8 mouse cellular contexts compared by ENCODE assay signal in genomic region chr11:4118081-4118921, GRCm38 (mm10). TPM values are rescaled to one million over a fixed set of nuclear protein-coding genes. Genes with fewer than 3 reads are reported as not detected.
DNase-seq lines count a peak whose midpoint lies in the region; ATAC-seq and TF ChIP-seq lines count a peak whose summit lies in the region.

No protein-coding gene starts in this region.

- H3K27ac ChIP-seq in gastrocnemius, adult 2 months: peak overlapping the region; percentile 68
- H3K27ac ChIP-seq in hindbrain, embryonic 15.5 days (replicated peaks): peak overlapping the region; percentile 83
- H3K27ac ChIP-seq in left cerebral cortex, adult 2 months: peak overlapping the region; percentile 91

- peaks cover 22% of the 10 kb centered on the region for H3K36me3 ChIP-seq in megakaryocyte, embryonic 14.5 days (replicated peaks; ENCODE audit: low read length)
- H3K36me3 ChIP-seq in hindbrain, embryonic 15.5 days: no peaks in the 10 kb centered on the region

- H3K27me3 ChIP-seq in megakaryocyte, embryonic 14.5 days (replicated peaks): no peaks in the 10 kb centered on the region
- H3K27me3 ChIP-seq in hindbrain, embryonic 15.5 days: no peaks in the 10 kb centered on the region

- no peak for TF ChIP-seq CTCF in gastrocnemius, adult 2 months (IDR thresholded peaks at IDR 0.05)
- TF ChIP-seq CTCF in left cerebral cortex, adult 2 months (IDR thresholded peaks at IDR 0.05): no peak

- peaks cover 86% of the 10 kb centered on the region for H3K4me1 ChIP-seq in megakaryocyte, embryonic 14.5 days
- H3K4me1 ChIP-seq in hindbrain, embryonic 15.5 days (replicated peaks): peaks cover 33% of the 10 kb centered on the region

- peak overlapping the region; percentile 98 for H3K4me2 ChIP-seq in hindbrain, embryonic 15.5 days

- intact Hi-C loops in gastrocnemius, adult 2 months (cut with DNase I): no loop called here
- intact Hi-C loops in left cerebral cortex, adult 2 months (cut with DNase I): loop anchor here (1.0 kb wide), 1 partner anchor 22 kb away; no protein-coding TSS in a partner anchor

- no peak for ATAC-seq in megakaryocyte, adult 5-6 weeks (ENCODE audit: poor library complexity, severe bottlenecking)
- ATAC-seq in hindbrain, embryonic 15.5 days (ENCODE audit: low FRiP score, low read depth): peak; percentile 67

- H3K4me3 ChIP-seq in megakaryocyte, embryonic 14.5 days (replicated peaks): peak overlapping the region; percentile 96
- peak overlapping the region; percentile 78 for H3K4me3 ChIP-seq in gastrocnemius, adult 2 months
- peak overlapping the region; percentile 74 for H3K4me3 ChIP-seq in hindbrain, embryonic 15.5 days
- peak overlapping the region; percentile 71 for H3K4me3 ChIP-seq in left cerebral cortex, adult 2 months

- peak overlapping the region; percentile 81 for H3K9ac ChIP-seq in hindbrain, embryonic 15.5 days

- H3K9me3 ChIP-seq in megakaryocyte, embryonic 14.5 days: no peaks in the 10 kb centered on the region
- H3K9me3 ChIP-seq in hindbrain, embryonic 15.5 days: no peaks in the 10 kb centered on the region

- WGBS in hindbrain, embryonic 15.5 days: 2% methylated on average over 40 of the region's 41 CpGs

- DNase-seq in cerebellum, postnatal 4 days (ENCODE audit: low spot score in 2 of 2): peak; percentile 38 to 68
- DNase-seq in gastrocnemius, adult 2 months: peak; percentile 73
- DNase-seq in left cerebral cortex, adult 2 months (ENCODE audit: extremely low spot score in 1 of 2, low spot score in 2 of 2): peak; percentile 81 to 84
- peak; percentile 87 for DNase-seq in lung, postnatal 4 days
- DNase-seq in right cerebral cortex, postnatal 25 days: peak; percentile 81

RNA-seq across cellular contexts. Expression of gene Sec14l2, which starts 4.9 kb away (rescaled TPM):
- polyA plus RNA-seq in megakaryocyte, embryonic 14.5 days (2012; ENCODE audit: insufficient read depth, low replicate concordance): 12.4 and 22.6 TPM in 2 replicates
- total RNA-seq in megakaryocyte, adult 5-6 weeks (2015): 0.27 and 0.82 TPM in 2 replicates
- total RNA-seq in megakaryocyte, adult 5-6 weeks (2017): 0.81 and 3.9 TPM in 2 replicates
- under 1 TPM; 0.22 to 0.36 TPM for total RNA-seq in gastrocnemius, adult 2 months (2021)
- 6.1 and 6.4 TPM in 2 replicates for polyA plus RNA-seq in hindbrain, embryonic 15.5 days (2015; fragmentation: Nextera tagmentation; extraction: Ambion mirVana)
- 10 to 100 TPM; 37.7 to 45.2 TPM for total RNA-seq in left cerebral cortex, adult 2 months (2021)

RNA-seq across cellular contexts. Expression of gene Rnf215, which starts 16.7 kb away (rescaled TPM):
- 9.1 and 9.7 TPM in 2 replicates for polyA plus RNA-seq in megakaryocyte, embryonic 14.5 days (2012; ENCODE audit: insufficient read depth, low replicate concordance)
- 6.3 and 7.7 TPM in 2 replicates for total RNA-seq in megakaryocyte, adult 5-6 weeks (2015)
- 12.8 and 14.8 TPM in 2 replicates for total RNA-seq in megakaryocyte, adult 5-6 weeks (2017)
- 1 to 10 TPM; 4.6 to 6.3 TPM for total RNA-seq in gastrocnemius, adult 2 months (2021)
- 46.4 and 48.7 TPM in 2 replicates for polyA plus RNA-seq in hindbrain, embryonic 15.5 days (2015; fragmentation: Nextera tagmentation; extraction: Ambion mirVana)
- 10 to 100 TPM; 32.1 to 32.6 TPM for total RNA-seq in left cerebral cortex, adult 2 months (2021)

RNA-seq across cellular contexts. Expression of gene Mtfp1, which starts 23.1 kb away (rescaled TPM):
- polyA plus RNA-seq in megakaryocyte, embryonic 14.5 days (2012; ENCODE audit: insufficient read depth, low replicate concordance): 5.1 and 10.8 TPM in 2 replicates
- total RNA-seq in megakaryocyte, adult 5-6 weeks (2015): 1.1 and 2.6 TPM in 2 replicates
- 1.3 and 1.8 TPM in 2 replicates for total RNA-seq in megakaryocyte, adult 5-6 weeks (2017)
- 10 to 100 TPM; 38.9 to 72.9 TPM for total RNA-seq in gastrocnemius, adult 2 months (2021)
- 10.7 and 12.3 TPM in 2 replicates for polyA plus RNA-seq in hindbrain, embryonic 15.5 days (2015; fragmentation: Nextera tagmentation; extraction: Ambion mirVana)
- total RNA-seq in left cerebral cortex, adult 2 months (2021): 100 to 1,000 TPM in 1 of 2 experiments, 10 to 100 TPM in 1; 91.0 to 101 TPM

RNA-seq across cellular contexts. Expression of gene Ccdc157, which starts 41.8 kb away (rescaled TPM):
- polyA plus RNA-seq in megakaryocyte, embryonic 14.5 days (2012; ENCODE audit: insufficient read depth, low replicate concordance): 0.56 and 2.1 TPM in 2 replicates
- total RNA-seq in megakaryocyte, adult 5-6 weeks (2015): 1.1 TPM in 1 of 2 replicates, not detected in the other
- 0.44 and 1.3 TPM in 2 replicates for total RNA-seq in megakaryocyte, adult 5-6 weeks (2017)
- 1 to 10 TPM; 3.2 to 3.4 TPM for total RNA-seq in gastrocnemius, adult 2 months (2021)
- polyA plus RNA-seq in hindbrain, embryonic 15.5 days (2015; fragmentation: Nextera tagmentation; extraction: Ambion mirVana): 8.3 and 10.0 TPM in 2 replicates
- total RNA-seq in left cerebral cortex, adult 2 months (2021): 10 to 100 TPM; 16.4 to 17.9 TPM

RNA-seq across cellular contexts. Expression of gene Sf3a1, which starts 41.8 kb away (rescaled TPM):
- polyA plus RNA-seq in megakaryocyte, embryonic 14.5 days (2012; ENCODE audit: insufficient read depth, low replicate concordance): 43.3 and 56.7 TPM in 2 replicates
- 42.2 and 42.4 TPM in 2 replicates for total RNA-seq in megakaryocyte, adult 5-6 weeks (2015)
- 24.8 and 28.9 TPM in 2 replicates for total RNA-seq in megakaryocyte, adult 5-6 weeks (2017)
- 10 to 100 TPM; 13.9 to 19.6 TPM for total RNA-seq in gastrocnemius, adult 2 months (2021)
- 46.5 and 52.9 TPM in 2 replicates for polyA plus RNA-seq in hindbrain, embryonic 15.5 days (2015; fragmentation: Nextera tagmentation; extraction: Ambion mirVana)
- total RNA-seq in left cerebral cortex, adult 2 months (2021): 10 to 100 TPM; 63.8 to 67.4 TPM

Comparison
In these comparisons a context has a peak if more than half of its experiments do, and no peak if none do; other contexts are left out.
1. RNA of gene Sec14l2, which starts 4.9 kb away (total RNA-seq): 37.7 to 45.2 TPM in left cerebral cortex, adult 2 months; 0.27 to 3.9 TPM in megakaryocyte, adult 5-6 weeks and 0.22 to 0.36 TPM in gastrocnemius, adult 2 months; every median in the first group is over 4 times any median in the second.
2. RNA of gene Mtfp1, which starts 23.1 kb away (total RNA-seq): 91.0 to 101 TPM in left cerebral cortex, adult 2 months and 38.9 to 72.9 TPM in gastrocnemius, adult 2 months; 1.1 to 2.6 TPM in megakaryocyte, adult 5-6 weeks; every median in the first group is over 10 times any median in the second.
3. Peak in every context shown above with its lines, with median percentiles within 50 percentile points of each other: H3K4me3 ChIP-seq, DNase-seq and H3K27ac ChIP-seq.